Mouse (Mus musculus): ENCODE measurements at regions not wholly inside any gene's neighbourhood (a gene's known extent, or its start where the extent isn't known, plus 50 kb on each side); places are given as distances from the start of the nearest gene placed in this dataset.

GRCm38 (mm10) chr3:128093046-128093445, 196.9 kb upstream of the Fam241a start:
- H3K4me1 ChIP-seq (replicated peaks; ENCODE audit: control insufficient read depth, insufficient read depth, low read length) = no peaks in the 10 kb centered on the region
- H3K9me3 ChIP-seq (ENCODE audit: control insufficient read depth, low read length) = no peaks in the 10 kb centered on the region
- ATAC-seq (replicated peaks; ENCODE audit: low FRiP score, low TSS enrichment, low read depth) = no peak
- no peak overlapping the region for H3K4me3 ChIP-seq (ENCODE audit: low read depth, low read length)
- no peaks in the 10 kb centered on the region for H3K27me3 ChIP-seq (replicated peaks; ENCODE audit: control insufficient read depth, insufficient read depth, low read length)
- no peak overlapping the region for H3K4me2 ChIP-seq (ENCODE audit: low read length)
- no peak overlapping the region for H3K9ac ChIP-seq (ENCODE audit: low read length)
- no peaks in the 10 kb centered on the region for H3K36me3 ChIP-seq (ENCODE audit: control insufficient read depth, insufficient read depth, low read length)
- no peak for DNase-seq (ENCODE audit: low spot score)
- no peak overlapping the region for H3K27ac ChIP-seq (ENCODE audit: low read depth)

GRCm38 (mm10) chr3:128088207-128088606, 192.1 kb upstream of the Fam241a start:
- DNase-seq (ENCODE audit: low spot score) (peak; percentile 58), ATAC-seq (replicated peaks; ENCODE audit: low FRiP score, low TSS enrichment, low read depth) (peak; percentile 86)
- Histone ChIP-seq H3K27ac (ENCODE audit: low read depth) (no peak overlapping the region), H3K9me3 (ENCODE audit: control insufficient read depth, low read length) (no peaks in the 10 kb centered on the region), H3K4me2 (ENCODE audit: low read length) (no peak overlapping the region), H3K4me3 (ENCODE audit: low read depth, low read length) (no peak overlapping the region), H3K4me1 (replicated peaks; ENCODE audit: control insufficient read depth, insufficient read depth, low read length) (no peaks in the 10 kb centered on the region), H3K9ac (ENCODE audit: low read length) (no peak overlapping the region), H3K36me3 (ENCODE audit: control insufficient read depth, insufficient read depth, low read length) (no peaks in the 10 kb centered on the region), H3K27me3 (replicated peaks; ENCODE audit: control insufficient read depth, insufficient read depth, low read length) (no peaks in the 10 kb centered on the region)
- WGBS = 36% methylated on average over 4 of the region's 4 CpGs

GRCm38 (mm10) chr3:128087163-128087562, 191.0 kb upstream of the Fam241a start:
- Histone ChIP-seq H3K9me3 (ENCODE audit: control insufficient read depth, low read length) (no peaks in the 10 kb centered on the region), H3K27ac (ENCODE audit: low read depth) (no peak overlapping the region)
- ATAC-seq (replicated peaks; ENCODE audit: low FRiP score, low TSS enrichment, low read depth) = no peak

GRCm38 (mm10) chr3:128082463-128082862, 186.3 kb upstream of the Fam241a start:
- Histone ChIP-seq H3K27ac (ENCODE audit: low read depth) (no peak overlapping the region), H3K27me3 (replicated peaks; ENCODE audit: control insufficient read depth, insufficient read depth, low read length) (no peaks in the 10 kb centered on the region), H3K4me2 (ENCODE audit: low read length) (no peak overlapping the region), H3K9ac (ENCODE audit: low read length) (no peak overlapping the region), H3K9me3 (ENCODE audit: control insufficient read depth, low read length) (no peaks in the 10 kb centered on the region), H3K4me3 (ENCODE audit: low read depth, low read length) (no peak overlapping the region), H3K4me1 (replicated peaks; ENCODE audit: control insufficient read depth, insufficient read depth, low read length) (no peaks in the 10 kb centered on the region), H3K36me3 (ENCODE audit: control insufficient read depth, insufficient read depth, low read length) (no peaks in the 10 kb centered on the region)
- ATAC-seq (replicated peaks; ENCODE audit: low FRiP score, low TSS enrichment, low read depth) = no peak
- 81% methylated on average over 6 of the region's 6 CpGs for WGBS
- DNase-seq (ENCODE audit: low spot score) = no peak

More at GRCm38 (mm10) chr3:128087163-128087562, 191.0 kb upstream of the Fam241a start:
- WGBS = 71% methylated on average over 10 of the region's 10 CpGs
- no peak overlapping the region for H3K4me2 ChIP-seq (ENCODE audit: low read length)
- no peaks in the 10 kb centered on the region for H3K36me3 ChIP-seq (ENCODE audit: control insufficient read depth, insufficient read depth, low read length)
- H3K4me1 ChIP-seq (replicated peaks; ENCODE audit: control insufficient read depth, insufficient read depth, low read length) = no peaks in the 10 kb centered on the region
- no peak for DNase-seq (ENCODE audit: low spot score)
- H3K27me3 ChIP-seq (replicated peaks; ENCODE audit: control insufficient read depth, insufficient read depth, low read length) = no peaks in the 10 kb centered on the region
- H3K9ac ChIP-seq (ENCODE audit: low read length) = no peak overlapping the region
- H3K4me3 ChIP-seq (ENCODE audit: low read depth, low read length) = no peak overlapping the region

GRCm38 (mm10) chr3:128081430-128081829, 185.3 kb upstream of the Fam241a start:
- no peak overlapping the region for H3K4me2 ChIP-seq (ENCODE audit: low read length)
- 70% methylated on average over 1 of the region's 1 CpGs for WGBS
- ATAC-seq (replicated peaks; ENCODE audit: low FRiP score, low TSS enrichment, low read depth) = no peak
- no peak overlapping the region for H3K27ac ChIP-seq (ENCODE audit: low read depth)
- H3K9me3 ChIP-seq (ENCODE audit: control insufficient read depth, low read length) = no peaks in the 10 kb centered on the region
- no peaks in the 10 kb centered on the region for H3K4me1 ChIP-seq (replicated peaks; ENCODE audit: control insufficient read depth, insufficient read depth, low read length)
- H3K4me3 ChIP-seq (ENCODE audit: low read depth, low read length) = no peak overlapping the region
- no peak for DNase-seq (ENCODE audit: low spot score)
- H3K36me3 ChIP-seq (ENCODE audit: control insufficient read depth, insufficient read depth, low read length) = no peaks in the 10 kb centered on the region
- no peaks in the 10 kb centered on the region for H3K27me3 ChIP-seq (replicated peaks; ENCODE audit: control insufficient read depth, insufficient read depth, low read length)
- no peak overlapping the region for H3K9ac ChIP-seq (ENCODE audit: low read length)

- no peaks in the 10 kb centered on the region for H3K36me3 ChIP-seq (ENCODE audit: control insufficient read depth, insufficient read depth, low read length)
- H3K27ac ChIP-seq (ENCODE audit: low read depth) = no peak overlapping the region
- DNase-seq (ENCODE audit: low spot score) (no peak), ATAC-seq (replicated peaks; ENCODE audit: low FRiP score, low TSS enrichment, low read depth) (no peak)
- WGBS = 67% methylated on average over 4 of the region's 4 CpGs
- H3K4me1 ChIP-seq (replicated peaks; ENCODE audit: control insufficient read depth, insufficient read depth, low read length) = no peaks in the 10 kb centered on the region
- H3K9me3 ChIP-seq (ENCODE audit: control insufficient read depth, low read length) = no peaks in the 10 kb centered on the region
- H3K4me2 ChIP-seq (ENCODE audit: low read length) = no peak overlapping the region
- H3K4me3 ChIP-seq (ENCODE audit: low read depth, low read length) = no peak overlapping the region
- no peaks in the 10 kb centered on the region for H3K27me3 ChIP-seq (replicated peaks; ENCODE audit: control insufficient read depth, insufficient read depth, low read length)
- H3K9ac ChIP-seq (ENCODE audit: low read length) = no peak overlapping the region
Observed at GRCm38 (mm10) chr3:128067861-128068260, 171.7 kb upstream of the Fam241a start.

- Histone ChIP-seq H3K9me3 (ENCODE audit: control insufficient read depth, low read length) (no peaks in the 10 kb centered on the region), H3K36me3 (ENCODE audit: control insufficient read depth, insufficient read depth, low read length) (no peaks in the 10 kb centered on the region), H3K27me3 (replicated peaks; ENCODE audit: control insufficient read depth, insufficient read depth, low read length) (no peaks in the 10 kb centered on the region), H3K4me2 (ENCODE audit: low read length) (no peak overlapping the region), H3K4me3 (ENCODE audit: low read depth, low read length) (no peak overlapping the region), H3K9ac (ENCODE audit: low read length) (no peak overlapping the region), H3K27ac (ENCODE audit: low read depth) (no peak overlapping the region), H3K4me1 (replicated peaks; ENCODE audit: control insufficient read depth, insufficient read depth, low read length) (no peaks in the 10 kb centered on the region)
- ATAC-seq (replicated peaks; ENCODE audit: low FRiP score, low TSS enrichment, low read depth) (no peak), DNase-seq (ENCODE audit: low spot score) (no peak)
- 60% methylated on average over 9 of the region's 9 CpGs for WGBS
Observed at GRCm38 (mm10) chr3:128054031-128054430, 157.9 kb upstream of the Fam241a start.

- no peaks in the 10 kb centered on the region for H3K9me3 ChIP-seq (ENCODE audit: control insufficient read depth, low read length)
- DNase-seq (ENCODE audit: low spot score) (no peak), ATAC-seq (replicated peaks; ENCODE audit: low FRiP score, low TSS enrichment, low read depth) (no peak)
- H3K36me3 ChIP-seq (ENCODE audit: control insufficient read depth, insufficient read depth, low read length) = no peaks in the 10 kb centered on the region
- WGBS = 54% methylated on average over 3 of the region's 3 CpGs
- H3K4me3 ChIP-seq (ENCODE audit: low read depth, low read length) = no peak overlapping the region
- H3K4me1 ChIP-seq (replicated peaks; ENCODE audit: control insufficient read depth, insufficient read depth, low read length) = 0 out of 2 replicates have a peak, but pooled peaks cover 6% of the 10 kb centered on the region
- H3K9ac ChIP-seq (ENCODE audit: low read length) = no peak overlapping the region
- no peaks in the 10 kb centered on the region for H3K27me3 ChIP-seq (replicated peaks; ENCODE audit: control insufficient read depth, insufficient read depth, low read length)
- H3K27ac ChIP-seq (ENCODE audit: low read depth) = no peak overlapping the region
- H3K4me2 ChIP-seq (ENCODE audit: low read length) = no peak overlapping the region
Observed at GRCm38 (mm10) chr3:128043709-128044108, 147.6 kb upstream of the Fam241a start.

- H3K9me3 ChIP-seq (ENCODE audit: control insufficient read depth, low read length) = no peaks in the 10 kb centered on the region
- no peak overlapping the region for H3K27ac ChIP-seq (ENCODE audit: low read depth)
- no peak overlapping the region for H3K4me2 ChIP-seq (ENCODE audit: low read length)
- peak; percentile 77 for ATAC-seq (replicated peaks; ENCODE audit: low FRiP score, low TSS enrichment, low read depth)
- 0 out of 2 replicates have a peak, but pooled peaks cover 6% of the 10 kb centered on the region for H3K4me1 ChIP-seq (replicated peaks; ENCODE audit: control insufficient read depth, insufficient read depth, low read length)
- no peak overlapping the region for H3K9ac ChIP-seq (ENCODE audit: low read length)
- DNase-seq (ENCODE audit: low spot score) = peak; percentile 54
- no peak overlapping the region for H3K4me3 ChIP-seq (ENCODE audit: low read depth, low read length)
- H3K27me3 ChIP-seq (replicated peaks; ENCODE audit: control insufficient read depth, insufficient read depth, low read length) = no peaks in the 10 kb centered on the region
- WGBS = 51% methylated on average over 12 of the region's 12 CpGs
- H3K36me3 ChIP-seq (ENCODE audit: control insufficient read depth, insufficient read depth, low read length) = no peaks in the 10 kb centered on the region
Observed at GRCm38 (mm10) chr3:128040407-128041115, 144.4 kb upstream of the Fam241a start.
